Mouse (Mus musculus) thymus, adult 2 months (tissue): ENCODE data around the gene C77080. TPM values are rescaled to one million over a fixed set of nuclear protein-coding genes. Genes with fewer than 3 reads are reported as not detected.

Experiments used
- DNase-seq: peaks from one replicate; pipeline ENCODE4 v3.0.0; 2021
- H3K27ac ChIP-seq: fragments of 200-500 bp; 2 replicates; pipeline ENCODE4 v1.5.1; 2012; ENCODE audit warnings: low read length, control low read depth; ENCODE audit not compliant: control insufficient read depth, insufficient read depth
- H3K27me3 ChIP-seq: fragments of 200-500 bp; 2 replicates; pipeline ENCODE4 v1.6.1; 2012; ENCODE audit warnings: mild to moderate bottlenecking, low read length, moderate library complexity, mixed read lengths; ENCODE audit not compliant: control insufficient read depth, insufficient read depth
- H3K36me3 ChIP-seq: fragments of 200-500 bp; 2 replicates; pipeline ENCODE4 v1.6.1; 2012; ENCODE audit warnings: mild to moderate bottlenecking, low read length, moderate library complexity; ENCODE audit not compliant: control insufficient read depth, insufficient read depth
- H3K4me1 ChIP-seq: fragments of 200-500 bp; replicated peaks from 2 replicates; pipeline ENCODE4 v1.6.1; 2012; ENCODE audit warnings: low read length; ENCODE audit not compliant: control insufficient read depth, insufficient read depth
- H3K4me3 ChIP-seq: fragments of 200-500 bp; 2 replicates; pipeline ENCODE4 v1.5.1; 2012; ENCODE audit warnings: mild to moderate bottlenecking, low read length, control low read depth, moderate library complexity; ENCODE audit not compliant: control insufficient read depth, insufficient read depth
- CTCF ChIP-seq: fragments of 200-500 bp; IDR thresholded peaks from 2 replicates; pipeline ENCODE4 v1.5.1; 2012; ENCODE audit warnings: mild to moderate bottlenecking, control low read depth, low read length, moderate library complexity, borderline replicate concordance; ENCODE audit not compliant: control insufficient read depth, poor library complexity, insufficient read depth; ENCODE audit errors: extremely low read depth
- POLR2A ChIP-seq: fragments of 200-500 bp; IDR thresholded peaks from 2 replicates; pipeline ENCODE4 v1.6.1; 2012; ENCODE audit warnings: mild to moderate bottlenecking, low read length, control low read depth, moderate library complexity; ENCODE audit not compliant: control insufficient read depth, poor library complexity, insufficient read depth; ENCODE audit errors: extremely low read depth
- WGBS: fragments of 180-500 bp; shearing (Covaris S2); methylation state at CpG from one replicate; pipeline ENCODE4 v1.1.7; 2018; 5-methylcytosine and 5-hydroxymethylcytosine counted together
- polyA plus RNA-seq: library from polyadenylated mRNA; depleted of rRNA; stranded (reverse); fragments of >200 nt; gene quantifications from 2 replicates; pipeline ENCODE4 v1.2.3, GENCODE M21; 2012

Gene C77080
- polyA plus RNA-seq, 1 experiment: 19.5 TPM

DNA sequence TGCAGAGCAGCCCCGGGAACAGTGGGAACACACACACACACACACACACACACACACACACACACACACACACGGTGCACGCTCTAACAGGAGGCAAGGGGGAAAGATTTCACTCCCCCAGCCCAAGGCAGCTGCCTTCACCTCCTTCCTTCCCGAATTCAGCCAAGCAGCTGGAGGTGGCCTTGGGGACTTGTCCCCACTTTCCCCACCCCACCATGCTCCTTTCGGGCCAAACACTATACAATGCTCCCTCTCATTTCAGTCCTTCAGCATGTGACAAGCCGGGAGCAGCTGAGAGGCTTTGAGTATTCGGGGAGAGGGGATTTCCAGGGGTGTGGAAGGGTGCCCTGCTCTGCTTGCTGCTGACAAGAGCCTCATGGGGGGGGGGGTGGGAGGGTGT lies 19.3 kb downstream of the C77080 start:
- no peak overlapping the region for H3K27ac ChIP-seq
- no peaks in the 10 kb centered on the region for H3K36me3 ChIP-seq
- peaks cover 8% of the 10 kb centered on the region for H3K4me1 ChIP-seq
- no peak for DNase-seq
- TF ChIP-seq CTCF (no peak), POLR2A (no peak)
- peaks cover 4% of the 10 kb centered on the region; the same call in 1 of the 2 replicates for H3K27me3 ChIP-seq
- no peak overlapping the region for H3K4me3 ChIP-seq
- 74% methylated on average over 7 of the region's 7 CpGs for WGBS

DNA sequence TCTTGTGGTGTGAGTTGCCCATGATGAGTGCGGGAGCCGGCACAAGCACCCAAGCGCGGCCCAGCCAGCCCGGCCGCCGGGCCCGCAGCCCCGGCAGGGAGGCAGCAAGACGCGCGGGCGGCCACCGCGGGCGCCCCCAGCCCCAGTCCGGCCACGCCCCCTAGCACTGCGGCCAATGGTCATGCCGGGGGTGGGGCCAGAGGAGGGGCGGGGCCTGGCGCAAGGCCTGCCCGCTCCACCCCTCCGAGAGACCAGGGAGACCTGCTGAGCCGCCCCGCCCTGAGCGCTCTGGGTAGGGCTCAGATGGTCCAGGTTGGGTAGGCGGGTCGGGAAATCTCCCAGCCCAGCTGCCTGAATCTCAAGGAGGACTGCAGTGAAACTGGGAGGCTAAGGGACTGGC lies 22.1 kb downstream of the C77080 start:
- WGBS: under 1% methylated on average over 28 of the region's 29 CpGs
- TF ChIP-seq POLR2A (no peak), CTCF (no peak)
- Histone ChIP-seq H3K27me3 (peaks cover 4% of the 10 kb centered on the region; the same call in 1 of the 2 replicates), H3K36me3 (no peaks in the 10 kb centered on the region), H3K4me3 (peak overlapping the region; percentile 18), H3K27ac (no peak overlapping the region), H3K4me1 (peaks cover 10% of the 10 kb centered on the region)
- DNase-seq: peak; percentile 29

DNA sequence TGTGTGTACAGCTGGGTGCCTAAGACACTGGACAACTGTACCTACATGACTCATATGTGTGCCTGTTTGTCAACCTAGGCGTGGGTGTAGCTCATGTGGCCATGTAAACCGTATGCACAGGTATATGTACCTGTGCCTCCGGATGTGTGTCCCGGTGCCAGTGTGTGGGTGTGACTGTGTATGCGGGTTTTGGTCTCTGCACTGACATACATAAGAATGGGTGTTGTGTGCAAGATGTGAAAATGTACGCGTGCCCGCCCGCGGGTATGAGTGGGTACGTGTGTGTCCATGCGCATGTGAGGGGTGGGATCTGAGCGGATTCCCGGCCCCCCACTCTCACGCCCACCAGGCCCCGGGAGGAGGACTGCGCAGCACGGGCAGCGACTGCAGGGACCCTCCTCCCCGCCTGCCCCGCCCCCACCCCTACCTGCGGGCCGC lies 22.6 kb downstream of the C77080 start:
- H3K27ac ChIP-seq: no peak overlapping the region
- DNase-seq: no peak
- peaks cover 4% of the 10 kb centered on the region; the same call in 1 of the 2 replicates for H3K27me3 ChIP-seq
- WGBS: 22% methylated on average over 23 of the region's 23 CpGs
- peak overlapping the region; percentile 18 for H3K4me3 ChIP-seq
- H3K4me1 ChIP-seq: peaks cover 10% of the 10 kb centered on the region
- no peaks in the 10 kb centered on the region for H3K36me3 ChIP-seq
- TF ChIP-seq POLR2A: no peak
- TF ChIP-seq CTCF: no peak

DNA sequence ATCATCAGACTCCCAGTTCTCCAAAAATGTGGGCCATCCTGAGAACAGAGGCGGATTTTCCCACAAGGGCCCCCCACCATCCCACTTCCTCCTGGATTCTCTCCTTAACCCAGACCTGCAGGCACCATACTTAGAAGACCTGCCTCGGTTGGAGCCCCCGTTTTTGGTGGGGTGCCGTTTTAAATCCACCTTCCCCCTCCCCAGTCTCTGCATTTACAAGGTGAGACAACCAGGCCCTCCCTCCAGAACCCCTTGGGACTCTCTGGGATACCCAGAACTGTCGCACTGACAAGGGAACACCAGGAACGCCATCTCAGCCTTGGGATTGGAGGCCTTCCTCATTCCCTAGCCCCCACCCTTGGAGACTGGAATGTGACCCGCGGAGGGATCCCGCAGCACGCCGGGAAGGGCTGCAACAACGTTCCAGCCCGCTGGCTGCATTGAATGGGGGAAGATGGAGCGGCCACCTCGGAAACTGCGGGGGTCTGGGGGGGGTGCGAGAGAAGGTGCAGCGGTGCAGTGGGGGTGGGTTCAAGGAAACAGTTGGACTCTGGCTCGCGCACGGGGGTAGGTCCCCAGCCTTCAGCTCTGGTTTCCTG lies 23.3 kb downstream of the C77080 start:
- Histone ChIP-seq H3K36me3 (no peaks in the 10 kb centered on the region), H3K4me1 (peaks cover 10% of the 10 kb centered on the region), H3K4me3 (no peak overlapping the region), H3K27me3 (peaks cover 4% of the 10 kb centered on the region; the same call in 1 of the 2 replicates), H3K27ac (no peak overlapping the region)
- TF ChIP-seq POLR2A (no peak), CTCF (no peak)
- WGBS: 86% methylated on average over 21 of the region's 21 CpGs
- DNase-seq: no peak

DNA sequence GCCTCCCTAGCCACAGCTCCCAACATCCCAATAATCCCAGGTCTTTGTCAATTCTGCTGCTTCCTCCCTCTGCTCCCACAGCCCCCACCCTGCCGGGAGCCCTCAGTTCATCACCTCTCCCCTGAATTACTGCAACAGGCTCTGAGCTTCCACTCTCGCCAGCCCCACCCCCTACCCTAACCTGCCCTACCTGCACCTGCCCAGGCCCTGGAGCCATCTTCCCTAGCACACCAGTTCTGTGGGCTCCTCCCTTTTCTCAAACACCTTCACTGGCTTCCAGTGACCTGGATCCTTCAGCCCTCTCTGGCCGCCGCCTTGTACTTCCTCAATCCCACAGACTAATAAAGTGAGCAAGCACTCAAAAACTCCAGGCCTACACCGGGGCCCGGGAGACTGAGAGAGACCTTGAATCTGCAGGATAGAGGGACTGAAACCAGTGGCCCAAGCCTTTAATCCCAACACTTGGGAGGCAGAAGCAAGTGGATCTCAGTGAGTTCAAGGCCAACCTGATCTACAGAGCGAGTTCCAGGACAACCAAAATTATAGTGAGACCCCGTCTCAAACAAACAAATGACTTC lies 24.9 kb downstream of the C77080 start:
- Histone ChIP-seq H3K27me3 (peaks cover 4% of the 10 kb centered on the region; the same call in 1 of the 2 replicates), H3K4me3 (no peak overlapping the region), H3K36me3 (no peaks in the 10 kb centered on the region), H3K4me1 (peaks cover 10% of the 10 kb centered on the region), H3K27ac (no peak overlapping the region)
- TF ChIP-seq POLR2A: no peak
- no peak for TF ChIP-seq CTCF
- no peak for DNase-seq
- WGBS: 88% methylated on average over 8 of the region's 8 CpGs

DNA sequence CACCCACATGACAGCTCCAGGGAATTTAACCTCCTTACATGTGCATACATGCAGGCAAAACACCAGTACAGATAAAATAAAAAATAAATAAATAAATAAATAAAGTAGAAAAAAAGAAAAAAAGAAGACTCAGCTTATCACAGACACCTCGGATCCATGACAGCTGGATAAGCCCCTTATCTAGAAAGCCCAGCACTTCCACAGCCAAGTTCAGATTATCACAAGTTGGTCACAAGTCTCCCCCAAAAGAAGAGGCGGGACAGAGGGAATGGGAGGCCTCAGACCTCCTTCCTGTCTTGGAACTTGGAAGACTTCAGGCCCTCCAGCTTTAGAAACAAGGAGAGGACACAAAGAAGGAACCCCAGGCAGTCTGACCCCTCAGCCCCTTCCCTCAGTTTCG lies 26.1 kb downstream of the C77080 start:
- no peak overlapping the region for H3K27ac ChIP-seq

More for the DNA sequence above, 26.1 kb downstream of the C77080 start:
- Histone ChIP-seq H3K36me3 (no peaks in the 10 kb centered on the region), H3K4me3 (no peak overlapping the region), H3K4me1 (peaks cover 10% of the 10 kb centered on the region), H3K27me3 (peaks cover 4% of the 10 kb centered on the region; the same call in 1 of the 2 replicates)
- TF ChIP-seq POLR2A (no peak), CTCF (no peak)
- 85% methylated on average over 3 of the region's 3 CpGs for WGBS
- no peak for DNase-seq
